Mouse (Mus musculus) C2C12 (cell line): ENCODE data around the gene Pitx2.

Experiments
- CEBPB ChIP-seq: IDR thresholded peaks from one replicate; pipeline ENCODE4 v1.6.1; 2011; ENCODE audit warnings: low read depth, mild to moderate bottlenecking, control low read depth, moderate library complexity
- CTCF ChIP-seq: IDR thresholded peaks from one replicate; pipeline ENCODE4 v1.5.1; 2011; ENCODE audit not compliant: control insufficient read depth, insufficient read depth, insufficient read length
- FOSL1 ChIP-seq: IDR thresholded peaks from one replicate; pipeline ENCODE4 v1.8.0; 2011; ENCODE audit warnings: mild to moderate bottlenecking, low read length; ENCODE audit not compliant: poor library complexity, insufficient read depth, severe bottlenecking
- MAX ChIP-seq: IDR thresholded peaks from one replicate; pipeline ENCODE4 v1.6.1; 2011; ENCODE audit warnings: mild to moderate bottlenecking, control low read depth
- MYOD1 ChIP-seq: IDR thresholded peaks from one replicate; pipeline ENCODE4 v1.6.1; 2011; ENCODE audit warnings: low read depth; ENCODE audit not compliant: control insufficient read depth, insufficient read length
- MYOG ChIP-seq: IDR thresholded peaks from one replicate; pipeline ENCODE4 v1.6.1; 2011; ENCODE audit not compliant: control insufficient read depth, insufficient read length; ENCODE audit errors: extremely low read depth
- USF1 ChIP-seq: IDR thresholded peaks from one replicate; pipeline ENCODE4 v1.6.1; 2011; ENCODE audit warnings: low read depth, mild to moderate bottlenecking, control low read depth, moderate library complexity

DNA sequence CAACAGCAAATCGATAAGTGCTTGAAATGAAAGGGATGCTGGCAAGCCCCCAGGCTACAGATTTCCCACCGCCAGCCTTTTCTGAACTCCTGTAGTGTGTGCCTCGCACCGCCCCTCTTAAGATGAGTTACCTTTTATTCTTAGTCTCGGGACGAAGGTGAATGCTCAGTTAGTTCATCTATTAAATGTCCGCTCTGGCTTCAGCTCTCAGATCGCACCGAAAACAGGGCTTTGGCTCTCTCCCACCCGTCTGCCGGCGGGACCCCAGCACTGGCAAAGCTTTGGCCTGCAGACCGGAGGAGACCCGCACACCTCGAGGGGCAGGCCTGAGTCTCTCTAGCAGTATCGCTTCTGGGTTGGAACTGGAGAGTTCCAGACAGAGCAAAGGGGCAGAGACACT, 4.6 kb upstream of the Pitx2 start:
- TF ChIP-seq MAX: no peak
- TF ChIP-seq CTCF: no peak
- TF ChIP-seq CEBPB: no peak
- TF ChIP-seq FOSL1: no peak
- TF ChIP-seq MYOD1: no peak
- no peak for TF ChIP-seq MYOG
- no peak for TF ChIP-seq USF1
